Mouse (Mus musculus) E14TG2a.4 (cell line): ENCODE measurements at regions not wholly inside any gene's neighbourhood (a gene's known extent, or its start where the extent isn't known, plus 50 kb on each side); places are given as distances from the start of the nearest gene placed in this dataset.

Source experiments
- CTCF ChIP-seq: conservative IDR thresholded peaks from 2 replicates; pipeline ENCODE4 v1.5.1; 2014; ENCODE audit warnings: low read length
- POU5F1 ChIP-seq: IDR thresholded peaks from 2 replicates; pipeline ENCODE4 v1.6.1; 2014; ENCODE audit warnings: low read length, borderline replicate concordance

GRCm38 (mm10) chr1:152148731-152149130, 58.8 kb upstream of the 1700025G04Rik start:
- no peak for TF ChIP-seq CTCF
- no peak for TF ChIP-seq POU5F1
